Mouse (Mus musculus) spleen, postnatal 10 days (tissue): Measurements from ENCODE around the gene Hmgb4.

Experiments used
- DNase-seq, 2 experiments: peaks; one replicate each; pipeline ENCODE4 v3.0.0; 2021 to 2022; ENCODE audit warnings: low spot score in 2 of 2

Gene Hmgb4

DNA sequence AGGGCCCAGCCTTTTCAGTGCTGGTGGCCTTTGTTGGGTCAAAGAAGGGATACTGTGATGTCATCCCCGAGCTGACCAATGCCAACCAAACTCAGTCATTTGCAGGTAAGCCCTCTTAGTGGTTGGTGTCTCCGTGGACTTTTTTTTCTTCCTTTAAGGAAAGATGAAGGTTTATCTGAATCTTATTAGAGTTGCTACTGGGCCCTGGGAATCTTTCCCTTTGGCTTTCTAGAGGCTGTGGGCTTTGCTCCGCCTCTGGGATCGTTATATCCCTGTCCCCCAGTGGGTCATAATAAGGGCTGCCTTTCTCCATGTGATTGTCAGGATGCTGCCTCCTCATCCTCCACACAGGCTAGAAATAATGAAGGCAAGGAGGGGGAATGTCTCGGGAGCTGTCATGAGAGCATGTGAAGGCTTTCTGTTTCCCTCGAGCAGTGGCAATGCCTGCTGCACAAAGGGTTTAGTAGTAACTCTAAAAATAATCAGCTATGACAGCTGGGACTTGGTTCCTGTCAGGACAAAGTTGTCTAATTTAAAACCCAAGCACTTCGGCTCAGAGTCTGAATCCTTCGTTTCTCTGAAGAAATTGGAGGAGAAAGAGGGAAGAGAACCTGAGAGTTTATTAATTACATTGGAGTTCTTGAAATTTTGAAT is at the start of gene Hmgb4:
TSS of gene Hmgb4 (minus strand) at position 51 of the 654 bp plus-strand sequence.
- no peak for DNase-seq

GRCm38 (mm10) chr4:128306011-128306410 is 45.3 kb upstream of the Hmgb4 start:
- no peak for DNase-seq

- DNase-seq = no peak
Observed at GRCm38 (mm10) chr4:128304049-128304448, 43.3 kb upstream of the Hmgb4 start.

DNA sequence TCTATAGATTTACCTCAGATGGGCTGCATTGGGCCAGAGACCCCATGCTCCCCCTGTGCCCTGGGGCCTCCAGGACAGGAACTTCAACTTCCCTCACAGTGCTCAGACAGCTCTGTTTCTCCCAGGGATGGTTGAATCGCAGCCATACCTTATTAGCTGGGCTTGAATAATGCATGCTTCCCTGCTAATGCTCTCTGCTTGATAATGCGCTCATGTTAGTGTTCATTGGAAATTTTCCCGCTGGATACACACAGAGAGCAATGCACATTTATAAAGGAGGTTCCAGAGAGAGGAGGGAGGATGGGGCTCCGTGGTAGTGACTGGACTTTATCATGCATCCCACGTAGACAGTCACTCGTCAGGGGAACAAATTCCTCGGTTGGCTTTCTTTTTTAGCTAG is 27.3 kb upstream of the Hmgb4 start:
- DNase-seq = no peak

DNA sequence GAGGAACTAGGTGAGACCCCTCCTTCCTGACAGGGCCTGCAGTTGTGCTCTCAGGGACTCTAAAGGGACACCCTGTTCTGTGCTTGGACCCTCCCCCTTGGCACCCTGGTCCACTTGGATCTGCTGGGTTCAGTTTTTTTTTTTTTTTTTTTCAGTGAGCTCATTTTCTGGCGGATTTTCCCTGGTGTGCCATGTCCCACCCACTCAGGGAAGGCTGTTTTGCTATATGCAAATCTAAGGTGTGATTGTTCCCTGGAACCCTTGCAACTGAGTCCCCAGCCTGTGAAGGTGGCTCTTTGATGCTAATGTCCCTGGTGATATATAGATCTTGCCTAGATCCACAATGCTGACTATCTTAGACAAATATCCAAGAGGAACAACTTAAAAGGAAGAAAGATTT is 24.3 kb upstream of the Hmgb4 start:
- DNase-seq = no peak

DNA sequence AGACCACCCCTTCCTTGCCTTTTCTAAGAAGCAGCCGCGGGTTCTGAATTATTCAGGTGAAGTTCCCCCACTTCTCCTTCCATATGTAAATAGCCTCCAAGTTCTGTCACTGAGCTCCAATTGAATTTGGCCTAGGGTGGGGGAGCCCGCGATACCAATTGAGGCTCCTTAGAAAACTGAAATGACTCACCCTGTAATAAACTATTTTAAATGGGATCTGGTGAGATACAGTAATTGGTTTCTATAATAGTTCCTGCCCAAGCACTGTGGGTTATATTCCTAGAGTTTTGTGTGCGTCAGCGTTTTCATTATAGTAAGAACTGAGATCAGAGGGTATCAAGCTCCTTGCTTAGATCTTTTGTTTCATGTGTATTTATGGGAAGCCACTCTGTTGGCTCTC is 14.8 kb upstream of the Hmgb4 start:
- DNase-seq = no peak

GRCm38 (mm10) chr4:128275116-128275515 is 14.4 kb upstream of the Hmgb4 start:
- DNase-seq = no peak

GRCm38 (mm10) chr4:128273146-128273545 is 12.4 kb upstream of the Hmgb4 start:
- no peak for DNase-seq

GRCm38 (mm10) chr4:128272501-128272900 is 11.7 kb upstream of the Hmgb4 start:
- no peak for DNase-seq

- DNase-seq = no peak
Observed at GRCm38 (mm10) chr4:128270931-128271330, 10.2 kb upstream of the Hmgb4 start.

- DNase-seq = no peak
Observed at GRCm38 (mm10) chr4:128270177-128270576, 9.4 kb upstream of the Hmgb4 start.

- no peak for DNase-seq
Observed at GRCm38 (mm10) chr4:128269261-128269875, 8.6 kb upstream of the Hmgb4 start.

DNA sequence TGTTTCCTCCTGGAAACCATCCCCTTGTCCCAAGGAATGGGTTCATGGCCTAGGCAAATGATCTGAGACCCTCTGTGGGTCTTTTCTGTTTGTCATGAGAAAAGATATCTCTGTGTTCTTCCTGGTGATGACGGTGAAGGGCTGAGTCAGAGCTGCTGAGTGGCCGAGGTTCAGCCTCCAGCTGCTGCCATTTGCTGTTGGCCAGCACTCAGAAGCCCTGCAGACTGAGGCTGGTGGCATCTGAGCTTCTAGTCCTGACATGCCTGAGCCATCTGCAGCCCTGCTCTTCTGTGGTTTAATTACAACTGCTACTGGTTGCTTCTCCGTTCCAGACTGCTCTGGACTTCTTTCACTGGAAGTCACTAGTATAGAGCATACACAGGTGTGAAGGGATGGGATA is 4.6 kb upstream of the Hmgb4 start:
- DNase-seq = no peak

DNA sequence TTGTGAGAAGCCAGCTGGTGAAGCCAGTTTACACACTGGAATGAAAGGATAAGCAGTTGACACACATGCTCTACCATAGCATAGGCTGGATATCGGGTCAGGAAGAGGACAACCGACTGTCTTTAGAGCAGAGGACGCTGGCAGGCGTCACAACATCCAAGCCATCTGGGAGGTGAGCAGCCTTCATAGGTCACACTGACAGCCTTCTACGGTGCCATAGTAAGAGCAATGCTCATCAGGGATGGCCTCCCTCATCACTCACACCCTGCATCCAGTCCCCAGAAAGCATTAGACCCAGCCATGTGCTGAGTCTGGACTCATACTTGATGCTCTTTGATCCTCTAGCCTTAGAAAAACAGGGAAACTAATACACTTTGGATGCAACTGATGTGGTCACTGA is 3.7 kb upstream of the Hmgb4 start:
- DNase-seq = no peak

DNA sequence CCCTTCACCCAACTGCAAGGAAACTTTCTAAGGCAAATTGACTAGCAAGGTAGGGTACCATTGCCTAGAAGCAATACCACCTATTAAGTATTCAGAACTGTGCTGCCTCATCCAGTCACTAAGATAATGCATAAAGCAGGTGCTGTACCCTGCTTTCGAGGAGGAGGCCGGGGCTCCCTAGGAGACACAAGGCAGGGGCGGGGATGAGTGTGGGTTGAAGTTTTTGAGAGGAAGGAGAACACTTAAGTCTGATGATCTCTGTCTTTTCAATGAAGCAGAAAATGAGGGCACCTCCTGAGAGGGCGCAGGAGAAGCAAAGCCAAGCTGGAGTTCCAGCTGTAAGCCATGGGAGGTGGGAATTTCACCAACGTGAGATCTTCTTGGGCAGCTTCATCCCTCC is 1.5 kb downstream of the Hmgb4 start:
- DNase-seq = no peak

DNA sequence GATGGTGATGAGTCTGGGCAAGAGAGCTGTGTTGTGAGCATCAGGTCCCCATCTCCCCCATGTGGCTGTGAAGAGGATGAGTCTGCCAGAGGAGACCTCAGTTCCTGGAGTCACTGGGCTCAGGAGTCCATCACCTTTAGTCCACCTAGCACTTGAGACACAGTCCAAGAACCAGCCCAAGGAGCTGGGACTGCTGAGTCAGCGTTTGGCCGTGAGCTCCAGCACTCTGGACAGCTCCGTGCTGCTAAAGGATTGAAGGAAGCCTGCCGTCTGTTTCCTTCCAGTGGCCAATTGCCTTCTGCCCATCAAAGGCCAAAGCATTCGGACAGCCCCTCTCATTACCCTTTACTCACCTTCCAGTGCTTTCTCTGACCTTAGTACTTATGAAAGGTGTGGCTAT is 12.1 kb downstream of the Hmgb4 start:
- DNase-seq = no peak

DNA sequence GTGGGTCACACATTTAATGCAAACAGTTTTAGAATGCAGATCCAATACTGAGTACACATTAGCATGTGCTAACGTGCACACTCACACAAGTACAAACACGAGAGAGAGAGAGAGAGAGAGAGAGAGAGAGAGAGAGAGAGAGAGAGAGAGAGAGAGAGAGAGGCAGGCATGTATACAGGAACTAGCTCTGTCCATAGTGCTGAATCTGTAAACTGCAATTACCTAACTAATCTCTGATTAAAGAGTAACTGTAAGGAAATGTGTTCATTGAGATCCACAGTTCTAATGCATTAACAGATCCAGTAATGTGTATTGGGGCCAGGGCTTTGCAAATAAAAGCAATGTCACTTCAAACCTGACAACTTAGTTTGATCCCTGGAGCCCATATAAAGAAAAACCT is 15.6 kb downstream of the Hmgb4 start:
- no peak for DNase-seq

- DNase-seq = no peak
Observed at GRCm38 (mm10) chr4:128241854-128242356, 18.9 kb downstream of the Hmgb4 start.

DNA sequence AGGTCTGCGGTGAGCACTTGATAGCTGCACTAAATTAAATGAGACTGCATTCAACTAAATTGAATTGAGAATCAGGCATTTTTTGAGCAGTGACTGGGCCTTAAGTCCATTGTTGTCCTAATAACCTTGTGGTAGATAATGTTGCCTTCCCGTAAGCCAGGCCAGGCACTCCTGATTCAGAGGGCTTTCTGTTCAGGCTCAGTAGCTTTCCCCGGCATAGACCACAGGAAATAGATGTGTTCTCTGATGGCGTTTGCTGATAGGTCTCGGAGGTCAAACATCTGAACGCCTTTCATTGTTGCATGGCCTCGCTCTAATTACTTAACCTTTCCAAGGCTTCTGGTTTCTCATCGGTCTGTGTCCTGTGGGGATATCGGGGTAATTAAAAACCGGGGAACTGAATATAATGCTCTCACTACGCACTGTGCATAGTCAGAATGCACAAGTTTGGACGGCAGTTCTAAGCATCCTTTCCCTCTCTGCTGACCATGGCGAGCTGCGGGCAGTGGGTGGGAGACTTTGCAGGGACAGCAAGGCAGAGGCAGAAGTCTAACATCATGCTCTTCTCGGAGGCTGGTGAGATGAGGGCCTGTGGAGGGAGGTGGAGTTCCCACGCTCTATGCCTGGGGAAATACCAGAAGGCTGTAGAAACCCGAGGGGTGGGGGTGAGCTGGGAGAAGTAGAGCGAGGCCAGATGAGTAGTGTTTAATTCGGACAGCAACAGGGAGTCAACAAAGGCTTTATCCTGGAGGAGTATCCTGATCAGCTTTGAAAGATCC is 19.5 kb downstream of the Hmgb4 start:
- DNase-seq = no peak

DNA sequence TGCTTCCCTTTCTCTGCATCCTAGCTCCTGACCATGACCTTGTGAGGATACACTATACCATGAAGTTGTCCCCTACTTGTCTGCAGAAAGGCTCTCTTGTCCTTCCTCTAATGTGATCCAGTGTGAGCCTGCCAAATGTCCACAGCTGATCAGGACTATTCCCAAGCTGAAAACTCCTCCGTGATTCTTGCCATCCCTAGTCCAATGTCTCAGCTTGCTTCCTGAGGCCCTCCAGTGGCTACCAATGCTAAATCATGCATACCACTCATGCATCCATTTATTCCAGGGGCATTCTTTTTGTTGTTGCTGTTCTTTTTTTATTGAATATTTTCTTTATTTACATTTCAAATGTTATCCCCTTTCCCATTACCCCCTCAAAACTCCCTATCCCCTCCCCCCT is 21.6 kb downstream of the Hmgb4 start:
- DNase-seq = no peak

- DNase-seq = no peak
Observed at GRCm38 (mm10) chr4:128233458-128233857, 27.3 kb downstream of the Hmgb4 start.

GRCm38 (mm10) chr4:128227377-128228316 is 33.1 kb downstream of the Hmgb4 start:
- no peak for DNase-seq
